Mouse (Mus musculus) forebrain, embryonic 16.5 days (tissue): ENCODE measurements around the gene Lbhd1. TPM values are rescaled to one million over a fixed set of nuclear protein-coding genes. Genes with fewer than 3 reads are reported as not detected.
"Not testable (repeated sequence)": the region's sequence is repeated elsewhere in the genome, so short reads cannot be mapped to it uniquely, and the experiment has no call there.

Experiments used
- ATAC-seq: fragments of 200-750 bp; cut with Nextera tagmentation; 2 replicates; pipeline ENCODE4 v1.8.0; 2017; ENCODE audit warnings: mild to moderate bottlenecking, moderate library complexity
- H3K27ac ChIP-seq: fragments of 300-500 bp; sonication (generic); 2 replicates; pipeline ENCODE4 v1.5.1; 2014; ENCODE audit warnings: low read length, control low read depth
- H3K27me3 ChIP-seq: fragments of 300-500 bp; sonication (generic); replicated peaks from 2 replicates; pipeline ENCODE4 v1.6.1; 2014; ENCODE audit warnings: low read length; ENCODE audit not compliant: control insufficient read depth, insufficient read depth
- H3K36me3 ChIP-seq: fragments of 300-500 bp; sonication (generic); 2 replicates; pipeline ENCODE4 v1.6.1; 2014; ENCODE audit not compliant: control insufficient read depth, insufficient read depth
- H3K4me1 ChIP-seq: fragments of 300-500 bp; sonication (generic); replicated peaks from 2 replicates; pipeline ENCODE4 v1.6.1; 2014; ENCODE audit warnings: low read length; ENCODE audit not compliant: control insufficient read depth, insufficient read depth
- H3K4me2 ChIP-seq: fragments of 300-500 bp; sonication (generic); 2 replicates; pipeline ENCODE4 v1.6.1; 2014; ENCODE audit warnings: mild to moderate bottlenecking, low read length, control low read depth
- H3K4me3 ChIP-seq: fragments of 300-500 bp; sonication (generic); replicated peaks from 2 replicates; pipeline ENCODE4 v1.5.1; 2014; ENCODE audit warnings: mild to moderate bottlenecking, low read length, control low read depth
- H3K9ac ChIP-seq: fragments of 300-500 bp; sonication (generic); replicated peaks from 2 replicates; pipeline ENCODE4 v1.6.1; 2014; ENCODE audit warnings: low read depth, low read length, control low read depth
- H3K9me3 ChIP-seq: fragments of 300-500 bp; sonication (generic); 2 replicates; pipeline ENCODE4 v1.6.1; 2016; ENCODE audit warnings: low read length; ENCODE audit not compliant: control insufficient read depth
- WGBS: fragments of 180-500 bp; shearing (Covaris S2); extraction: QIAGEN DNeasy Blood & Tissue Kit; methylation state at CpG from one replicate; pipeline ENCODE4 v1.1.7; 2014; 5-methylcytosine and 5-hydroxymethylcytosine counted together
- polyA plus RNA-seq: library from polyadenylated mRNA; unstranded; fragments of >200 nt; fragmentation: Nextera tagmentation; extraction: Ambion mirVana; gene quantifications from 2 replicates; pipeline ENCODE4 v1.2.1, GENCODE M21; 2015

The Lbhd1 gene
- polyA plus RNA-seq, 1 experiment from 2014 or later, result 51.9 TPM

GRCm38 (mm10) chr19:8887585-8888463 is 4.3 kb downstream of the Lbhd1 start:
- Histone ChIP-seq H3K27me3 (no peaks in the 10 kb centered on the region), H3K27ac (no peak overlapping the region; the same call in 1 of the 2 replicates), H3K9ac (peak overlapping the region; percentile 61), H3K9me3 (no peaks in the 10 kb centered on the region), H3K4me2 (peak overlapping the region; percentile 90), H3K4me3 (peak overlapping the region; percentile 61), H3K36me3 (no peaks in the 10 kb centered on the region), H3K4me1 (peaks cover 13% of the 10 kb centered on the region)
- no peak for ATAC-seq
- WGBS, result 16% methylated on average over 19 of the region's 19 CpGs

DNA sequence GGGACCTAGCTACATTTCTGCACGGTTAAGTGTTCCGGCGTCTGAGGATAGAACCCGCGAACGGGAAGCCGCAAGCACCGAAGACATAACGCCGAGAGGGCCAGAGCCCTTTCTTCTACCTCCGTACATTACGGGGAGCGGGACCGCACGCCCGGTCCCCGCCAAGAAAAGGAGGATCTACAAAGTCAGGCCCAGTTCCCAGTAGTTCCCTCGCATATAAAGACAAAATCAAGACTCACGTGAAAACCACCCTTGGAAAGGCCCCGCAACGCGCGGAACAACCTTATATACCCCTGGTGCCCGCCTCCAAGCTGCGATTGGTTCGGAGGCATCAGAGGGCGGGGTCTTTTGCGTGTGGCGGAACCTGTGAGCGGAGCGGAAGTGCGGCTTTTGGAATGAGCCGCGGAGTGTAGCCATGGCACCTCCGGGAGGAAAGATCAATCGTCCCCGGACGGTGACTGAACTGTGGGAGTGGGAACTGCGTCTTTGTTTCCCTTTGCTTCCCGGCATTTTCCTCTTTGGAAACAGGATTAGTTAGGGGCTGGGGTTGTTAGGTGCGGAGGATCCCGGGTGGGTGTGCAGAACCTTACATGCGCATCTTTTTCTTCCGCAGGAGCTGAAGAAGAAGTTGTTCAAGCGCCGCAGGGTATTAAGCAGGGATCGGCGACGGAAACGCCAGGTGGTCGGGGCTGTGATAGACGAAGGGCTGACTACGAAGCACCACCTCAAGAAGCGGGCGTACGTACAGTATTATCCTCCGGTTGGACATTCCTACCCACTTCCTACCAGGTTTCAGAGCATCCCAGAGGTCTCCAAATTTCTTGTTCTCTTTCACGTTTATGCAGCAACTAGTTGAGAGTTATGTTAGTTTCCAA is 5.2 kb downstream of the Lbhd1 start, which contains the start of the genes 1810009A15Rik and Gm49416:
Gene 1810009A15Rik, plus strand, starts transcription at position 343 of the 875 bp plus-strand sequence.
Gene Gm49416, plus strand, starts transcription at position 416 of the 875 bp plus-strand sequence.
- peak within 1 kb of the TSS; percentile 61 for H3K4me3 ChIP-seq
- H3K27me3 ChIP-seq, result no peaks in the 10 kb centered on the region
- no peaks in the 10 kb centered on the region for H3K9me3 ChIP-seq
- under 1% methylated on average over 58 of the region's 58 CpGs for WGBS
- peak within 1 kb of the TSS; percentile 64 for H3K9ac ChIP-seq
- peak; percentile 96 for ATAC-seq
- H3K4me1 ChIP-seq, result peaks cover 19% of the 10 kb centered on the region
- H3K27ac ChIP-seq, result peak within 1 kb of the TSS; percentile 86
- peak within 1 kb of the TSS; percentile 90 for H3K4me2 ChIP-seq
- no peaks in the 10 kb centered on the region for H3K36me3 ChIP-seq

GRCm38 (mm10) chr19:8892829-8893766 is 9.6 kb downstream of the Lbhd1 start, which contains the start of gene Ints5:
Ints5 (plus strand) TSS chr19:8893005.
- peak; percentile 60 for ATAC-seq
- Histone ChIP-seq H3K36me3 (no peaks in the 10 kb centered on the region), H3K27me3 (no peaks in the 10 kb centered on the region), H3K9ac (peak within 1 kb of the TSS; percentile 92), H3K4me1 (peaks cover 26% of the 10 kb centered on the region), H3K4me3 (peak within 1 kb of the TSS; percentile 84), H3K4me2 (peak within 1 kb of the TSS; percentile 97), H3K9me3 (no peaks in the 10 kb centered on the region), H3K27ac (peak within 1 kb of the TSS; percentile 82)
- 2% methylated on average over 54 of the region's 54 CpGs for WGBS

GRCm38 (mm10) chr19:8895397-8895960 is 11.9 kb downstream of the Lbhd1 start:
- Histone ChIP-seq H3K36me3 (no peaks in the 10 kb centered on the region), H3K9me3 (no peaks in the 10 kb centered on the region), H3K4me1 (peaks cover 31% of the 10 kb centered on the region), H3K4me3 (no peak overlapping the region), H3K9ac (no peak overlapping the region), H3K4me2 (no peak overlapping the region), H3K27ac (no peak overlapping the region), H3K27me3 (no peaks in the 10 kb centered on the region)
- WGBS, result 91% methylated on average over 9 of the region's 9 CpGs
- ATAC-seq, result no peak

DNA sequence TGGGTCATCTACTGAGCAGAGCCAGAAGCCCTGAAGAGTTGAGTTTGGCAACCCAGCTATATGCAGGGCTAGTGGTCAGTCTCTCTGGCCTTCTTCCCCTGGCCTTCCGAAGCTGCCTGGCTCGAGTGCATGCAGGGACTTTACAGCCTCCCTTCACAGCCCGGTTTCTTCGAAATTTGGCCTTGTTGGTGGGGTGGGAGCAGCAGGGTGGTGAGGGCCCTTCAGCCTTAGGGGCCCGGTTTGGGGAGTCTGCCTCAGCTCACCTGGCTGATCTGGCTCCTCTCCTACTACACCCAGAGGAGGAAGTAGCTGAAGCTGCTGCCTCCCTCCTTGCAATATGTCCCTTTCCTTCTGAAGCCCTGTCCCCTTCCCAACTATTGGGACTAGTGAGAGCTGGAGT is 12.7 kb downstream of the Lbhd1 start:
- ATAC-seq, H3K27ac ChIP-seq, H3K4me2 ChIP-seq, H3K4me3 ChIP-seq, H3K9me3 ChIP-seq, H3K9ac ChIP-seq, H3K36me3 ChIP-seq, H3K27me3 ChIP-seq: not testable (repeated sequence)
- peaks cover 31% of the 10 kb centered on the region for H3K4me1 ChIP-seq
- 93% methylated on average over 5 of the region's 5 CpGs for WGBS

- Histone ChIP-seq H3K4me1 (peaks cover 31% of the 10 kb centered on the region), H3K27ac (peak overlapping the region; percentile 85), H3K4me3 (peak overlapping the region; percentile 98), H3K9ac (peak overlapping the region; percentile 96), H3K4me2 (peak overlapping the region; percentile 72)
- not testable (repeated sequence) for H3K9me3 ChIP-seq, H3K27me3 ChIP-seq, H3K36me3 ChIP-seq
- WGBS, result 26% methylated on average over 21 of the region's 21 CpGs
- ATAC-seq, result peak; percentile 32
These were observed 13.8 kb downstream of the Lbhd1 start for GRCm38 (mm10) chr19:8897211-8897864.

DNA sequence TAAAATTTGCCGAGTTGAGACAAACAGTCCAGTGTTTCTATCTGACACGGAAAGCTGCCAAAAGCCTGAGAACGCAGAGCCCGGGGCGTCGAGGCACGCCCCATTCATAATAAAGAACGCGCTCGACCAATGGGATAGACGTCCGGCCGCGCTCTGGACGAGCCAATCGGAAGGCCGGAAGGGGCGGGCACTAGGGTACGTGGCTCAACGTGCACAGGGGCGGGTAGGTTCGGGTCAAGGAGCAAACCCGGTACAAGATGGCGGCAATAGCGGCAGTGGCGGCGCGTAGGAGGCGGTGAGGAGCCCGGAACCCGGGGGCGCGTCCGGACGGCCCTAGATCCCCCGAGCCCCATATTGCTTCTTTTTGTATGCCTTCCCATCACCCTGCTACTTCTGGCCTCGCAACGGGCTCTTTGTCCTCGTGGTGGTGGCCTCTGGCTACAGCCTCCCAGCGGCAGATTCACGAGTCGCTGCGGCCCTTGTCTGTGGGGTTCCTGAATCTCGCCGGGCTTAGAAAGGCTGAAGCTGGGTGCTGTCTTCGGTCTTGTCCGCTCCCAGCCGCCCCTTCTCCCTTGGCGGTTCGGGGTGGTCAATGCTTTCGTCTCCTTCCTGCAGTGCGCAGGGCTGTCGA is 14.4 kb downstream of the Lbhd1 start, which contains the start of gene Ganab:
Gene Ganab, plus strand, starts transcription at position 207 of the 631 bp plus-strand sequence.
- ATAC-seq, result peak; percentile 98
- under 1% methylated on average over 53 of the region's 53 CpGs for WGBS
- Histone ChIP-seq H3K4me3 (peak within 1 kb of the TSS; percentile 98), H3K36me3 (peaks cover 6% of the 10 kb centered on the region), H3K27ac (peak within 1 kb of the TSS; percentile 85), H3K9me3 (no peaks in the 10 kb centered on the region), H3K4me2 (peak within 1 kb of the TSS; percentile 97), H3K9ac (peak within 1 kb of the TSS; percentile 96), H3K27me3 (no peaks in the 10 kb centered on the region), H3K4me1 (peaks cover 31% of the 10 kb centered on the region)
